Mouse (Mus musculus): Measurements from ENCODE around the gene Fancl. TPM values are rescaled to one million over a fixed set of nuclear protein-coding genes. Genes with fewer than 3 reads are reported as not detected.
A peak's percentile ranks its signal among the peaks of the same experiment; 100 is the strongest.
"Not testable (repeated sequence)": the region's sequence is repeated elsewhere in the genome, so short reads cannot be mapped to it uniquely, and the experiment has no call there.

Gene Fancl
- 34.8 and 60.3 TPM in 2 replicates for total RNA-seq (2017)

- ATAC-seq (replicated peaks; ENCODE audit: low read depth, poor library complexity, severe bottlenecking): no peak
Observed at GRCm38 (mm10) chr11:26385971-26386370, at the start of gene Fancl. TSS of gene Fancl (plus strand) at chr11:26386135.

GRCm38 (mm10) chr11:26336848-26337247, 49.1 kb upstream of the Fancl start:
- ATAC-seq (replicated peaks; ENCODE audit: low read depth, poor library complexity, severe bottlenecking): peak; percentile 71

GRCm38 (mm10) chr11:26370176-26370575, 15.8 kb upstream of the Fancl start:
- ATAC-seq (replicated peaks; ENCODE audit: low read depth, poor library complexity, severe bottlenecking): not testable (repeated sequence)

GRCm38 (mm10) chr11:26371980-26372379, 14.0 kb upstream of the Fancl start:
- ATAC-seq (replicated peaks; ENCODE audit: low read depth, poor library complexity, severe bottlenecking): not testable (repeated sequence)

- ATAC-seq (replicated peaks; ENCODE audit: low read depth, poor library complexity, severe bottlenecking): no peak
Observed at GRCm38 (mm10) chr11:26374132-26374531, 11.8 kb upstream of the Fancl start.

- no peak for ATAC-seq (replicated peaks; ENCODE audit: low read depth, poor library complexity, severe bottlenecking)
Observed at GRCm38 (mm10) chr11:26378074-26378473, 7.9 kb upstream of the Fancl start.

GRCm38 (mm10) chr11:26381499-26381898, 4.4 kb upstream of the Fancl start:
- ATAC-seq (replicated peaks; ENCODE audit: low read depth, poor library complexity, severe bottlenecking): no peak

- peak; percentile 17 for ATAC-seq (replicated peaks; ENCODE audit: low read depth, poor library complexity, severe bottlenecking)
Observed at GRCm38 (mm10) chr11:26386678-26387077, 743 bp downstream of the Fancl start.

GRCm38 (mm10) chr11:26387087-26387611, 1.2 kb downstream of the Fancl start:
- ATAC-seq (replicated peaks; ENCODE audit: low read depth, poor library complexity, severe bottlenecking): peak; percentile 96

GRCm38 (mm10) chr11:26395561-26395960, 9.6 kb downstream of the Fancl start:
- ATAC-seq (replicated peaks; ENCODE audit: low read depth, poor library complexity, severe bottlenecking): no peak

- ATAC-seq (replicated peaks; ENCODE audit: low read depth, poor library complexity, severe bottlenecking): no peak
Observed at GRCm38 (mm10) chr11:26412972-26413371, 27.0 kb downstream of the Fancl start.

- no peak for ATAC-seq (replicated peaks; ENCODE audit: low read depth, poor library complexity, severe bottlenecking)
Observed at GRCm38 (mm10) chr11:26421472-26421871, 35.5 kb downstream of the Fancl start.

- ATAC-seq (replicated peaks; ENCODE audit: low read depth, poor library complexity, severe bottlenecking): no peak
Observed at GRCm38 (mm10) chr11:26434229-26434628, 48.3 kb downstream of the Fancl start.

GRCm38 (mm10) chr11:26437818-26438217, 51.9 kb downstream of the Fancl start:
- ATAC-seq (replicated peaks; ENCODE audit: low read depth, poor library complexity, severe bottlenecking): no peak

- ATAC-seq (replicated peaks; ENCODE audit: low read depth, poor library complexity, severe bottlenecking): no peak
Observed at GRCm38 (mm10) chr11:26441121-26441520, 55.2 kb downstream of the Fancl start.

GRCm38 (mm10) chr11:26444374-26444773, 58.4 kb downstream of the Fancl start:
- ATAC-seq (replicated peaks; ENCODE audit: low read depth, poor library complexity, severe bottlenecking): no peak

- ATAC-seq (replicated peaks; ENCODE audit: low read depth, poor library complexity, severe bottlenecking): no peak
Observed at GRCm38 (mm10) chr11:26449789-26450188, 63.9 kb downstream of the Fancl start.

- ATAC-seq (replicated peaks; ENCODE audit: low read depth, poor library complexity, severe bottlenecking): no peak
Observed at GRCm38 (mm10) chr11:26450636-26451035, 64.7 kb downstream of the Fancl start.

GRCm38 (mm10) chr11:26451228-26451627, 65.3 kb downstream of the Fancl start:
- 0 out of 2 replicates have a peak, but pooled peaks have one; percentile 38 for ATAC-seq (replicated peaks; ENCODE audit: low read depth, poor library complexity, severe bottlenecking)

- ATAC-seq (replicated peaks; ENCODE audit: low read depth, poor library complexity, severe bottlenecking): peak; percentile 71
Observed at GRCm38 (mm10) chr11:26452693-26453092, 66.8 kb downstream of the Fancl start.

- ATAC-seq (replicated peaks; ENCODE audit: low read depth, poor library complexity, severe bottlenecking): no peak
Observed at GRCm38 (mm10) chr11:26454081-26454480, 68.1 kb downstream of the Fancl start.

- ATAC-seq (replicated peaks; ENCODE audit: low read depth, poor library complexity, severe bottlenecking): no peak
Observed at GRCm38 (mm10) chr11:26477037-26477739, 91.3 kb downstream of the Fancl start.

Data from common myeloid progenitor, adult 5-6 weeks (primary cell).